32 mouse cellular contexts compared by ENCODE assay signal in genomic region chr4:57947036-57947435, GRCm38 (mm10). TPM values are rescaled to one million over a fixed set of nuclear protein-coding genes. Genes with fewer than 3 reads are reported as not detected.
A peak's percentile ranks its signal among the peaks of the same experiment; 100 is the strongest.
DNase-seq lines count a peak whose midpoint lies in the region; ATAC-seq and TF ChIP-seq lines count a peak whose summit lies in the region.
"Had no signal": no experiment of that assay in that cellular context is flagged by ENCODE, and none has a peak within 500 bp of the region (broad histone marks: within the 10 kb centered on the region; RNA-seq: fewer than 3 reads in every experiment).

No protein-coding gene starts in this region.

- no peaks in the 10 kb centered on the region for H3K27me3 ChIP-seq in kidney, embryonic 16.5 days (ENCODE audit: insufficient read depth, low read length)
- no peaks in the 10 kb centered on the region for H3K27me3 ChIP-seq in G1E (ENCODE audit: insufficient read depth, low read length)
- no peaks in the 10 kb centered on the region for H3K27me3 ChIP-seq in intestine, embryonic 15.5 days (replicated peaks)
- H3K27me3 ChIP-seq in stomach, embryonic 16.5 days (ENCODE audit: control insufficient read depth, insufficient read depth, low read length) = no peaks in the 10 kb centered on the region
- H3K27me3 ChIP-seq: hindbrain, embryonic 15.5 days; megakaryocyte, embryonic 14.5 days; midbrain, embryonic 12.5 days; neural tube, embryonic 12.5 days had no signal

- 0 out of 2 replicates have a peak, but pooled peaks have one; percentile 43 for ATAC-seq in kidney, embryonic 16.5 days (ENCODE audit: low FRiP score, low TSS enrichment)
- ATAC-seq in G1E (ENCODE audit: extremely low read depth, insufficient number of reproducible peaks, low FRiP score, poor library complexity, severe bottlenecking) = peak; percentile 42
- ATAC-seq in intestine, embryonic 15.5 days = peak; percentile 95
- peak; percentile 77 for ATAC-seq in stomach, embryonic 16.5 days (ENCODE audit: insufficient read depth, low FRiP score)
- ATAC-seq: CD4-positive, CD25-positive, alpha-beta regulatory T cell, adult 4 months; forebrain, embryonic 16.5 days; inflammation-experienced regulatory T-cells, adult 6 months had no signal

- peaks cover 3% of the 10 kb centered on the region; the same call in 1 of the 2 replicates for H3K9me3 ChIP-seq in kidney, embryonic 16.5 days (ENCODE audit: low read length)
- no peaks in the 10 kb centered on the region for H3K9me3 ChIP-seq in G1E (replicated peaks)
- no peaks in the 10 kb centered on the region for H3K9me3 ChIP-seq in intestine, embryonic 15.5 days
- 0 out of 2 replicates have a peak, but pooled peaks cover 4% of the 10 kb centered on the region for H3K9me3 ChIP-seq in stomach, embryonic 16.5 days (replicated peaks; ENCODE audit: control insufficient read depth, low read length)
- H3K9me3 ChIP-seq: hindbrain, embryonic 15.5 days; neural tube, embryonic 12.5 days had no signal

- no peak overlapping the region for H3K27ac ChIP-seq in kidney, embryonic 16.5 days (ENCODE audit: low read length)
- peak overlapping the region; percentile 82 for H3K27ac ChIP-seq in intestine, embryonic 15.5 days
- H3K27ac ChIP-seq in stomach, embryonic 16.5 days (ENCODE audit: low read length) = peak overlapping the region; percentile 52; the same call in 1 of the 2 replicates
- H3K27ac ChIP-seq: gastrocnemius, adult 2 months; hindbrain, embryonic 10.5 days; hindbrain, embryonic 15.5 days; layer of hippocampus, adult 2 months; left cerebral cortex, adult 2 months; liver, embryonic 14.5 days; midbrain, embryonic 12.5 days; neural tube, embryonic 12.5 days had no signal

- TF ChIP-seq CTCF in G1E (IDR thresholded peaks at IDR 0.05; ENCODE audit: low read depth, low read length) = no peak

- H3K36me3 ChIP-seq in kidney, embryonic 16.5 days (ENCODE audit: insufficient read depth, low read length) = peaks cover 70% of the 10 kb centered on the region
- H3K36me3 ChIP-seq in G1E (replicated peaks) = peaks cover 99% of the 10 kb centered on the region
- H3K36me3 ChIP-seq in intestine, embryonic 15.5 days = peaks cover 48% of the 10 kb centered on the region
- peaks cover 26% of the 10 kb centered on the region for H3K36me3 ChIP-seq in stomach, embryonic 16.5 days (ENCODE audit: control insufficient read depth, insufficient read depth, low read length)

- H3K4me3 ChIP-seq in kidney, embryonic 16.5 days (ENCODE audit: low read length) = no peak overlapping the region
- H3K4me3 ChIP-seq in G1E (ENCODE audit: low read depth, low read length) = no peak overlapping the region
- no peak overlapping the region for H3K4me3 ChIP-seq in intestine, embryonic 15.5 days (replicated peaks)
- no peak overlapping the region for H3K4me3 ChIP-seq in stomach, embryonic 16.5 days (replicated peaks; ENCODE audit: low read length)
- H3K4me3 ChIP-seq: erythroblast, embryonic 14.5 days; gastrocnemius, adult 2 months; hindbrain, embryonic 10.5 days; hindbrain, embryonic 15.5 days; layer of hippocampus, adult 2 months; left cerebral cortex, adult 2 months; megakaryocyte, embryonic 14.5 days; midbrain, embryonic 12.5 days; myocyte; neural tube, embryonic 12.5 days had no signal

- H3K9ac ChIP-seq in kidney, embryonic 16.5 days (replicated peaks; ENCODE audit: low read length) = no peak overlapping the region
- H3K9ac ChIP-seq in intestine, embryonic 15.5 days = no peak overlapping the region
- no peak overlapping the region for H3K9ac ChIP-seq in stomach, embryonic 16.5 days (ENCODE audit: low read length)
- H3K9ac ChIP-seq: hindbrain, embryonic 15.5 days; liver, embryonic 14.5 days; midbrain, embryonic 12.5 days; neural tube, embryonic 12.5 days had no signal

- no peak overlapping the region for H3K4me2 ChIP-seq in kidney, embryonic 16.5 days (replicated peaks; ENCODE audit: low read depth, low read length)
- H3K4me2 ChIP-seq in intestine, embryonic 15.5 days (replicated peaks) = peak overlapping the region; percentile 28
- no peak overlapping the region for H3K4me2 ChIP-seq in stomach, embryonic 16.5 days (ENCODE audit: low read depth, low read length)
- H3K4me2 ChIP-seq: hindbrain, embryonic 15.5 days; midbrain, embryonic 12.5 days; neural tube, embryonic 12.5 days had no signal

- 59% methylated on average over 10 of the region's 10 CpGs for WGBS in kidney, embryonic 16.5 days
- 55% methylated on average over 10 of the region's 10 CpGs for WGBS in intestine, embryonic 15.5 days
- 68% methylated on average over 10 of the region's 10 CpGs for WGBS in stomach, embryonic 16.5 days

- DNase-seq in kidney, adult 9 months = no peak
- no peak for DNase-seq in G1E (ENCODE audit: low spot score)
- DNase-seq in left cerebral cortex, postnatal 25 days (ENCODE audit: low spot score in 2 of 2) = no peak
- DNase-seq in adrenal gland, postnatal 25 days = no peak
- DNase-seq: adrenal gland, postnatal 36 days; cerebellum, adult 18-20 months; cerebellum, postnatal 14 days; gastrocnemius, adult 2 months; heart, postnatal 14 days; left cerebral cortex, postnatal 4 days; lung, postnatal 4 days; right cerebral cortex, adult 18-20 months; thymus, adult 18-20 months; thymus, postnatal 4 days had no signal

- peaks cover 8% of the 10 kb centered on the region; the same call in 1 of the 2 replicates for H3K4me1 ChIP-seq in kidney, embryonic 16.5 days (ENCODE audit: insufficient read depth, low read length)
- peaks cover 28% of the 10 kb centered on the region for H3K4me1 ChIP-seq in G1E (ENCODE audit: insufficient read depth, low read depth, low read length)
- H3K4me1 ChIP-seq in intestine, embryonic 15.5 days (replicated peaks) = peaks cover 22% of the 10 kb centered on the region; the same call in 1 of the 2 replicates
- H3K4me1 ChIP-seq in stomach, embryonic 16.5 days (ENCODE audit: control insufficient read depth, insufficient read depth, low read length) = no peaks in the 10 kb centered on the region
- H3K4me1 ChIP-seq: hindbrain, embryonic 10.5 days; hindbrain, embryonic 15.5 days; midbrain, embryonic 12.5 days; neural tube, embryonic 12.5 days had no signal

- intact Hi-C loops in left cerebral cortex, postnatal 25 days (cut with DNase I) = no loop called here

RNA-seq across cellular contexts. Expression of gene Txn1, which starts 9.2 kb away (rescaled TPM):
- polyA plus RNA-seq in kidney, embryonic 16.5 days (2015; fragmentation: Nextera tagmentation; extraction: Ambion mirVana) = 426 and 432 TPM in 2 replicates
- total RNA-seq in G1E (2014; fragmentation: Nextera tagmentation) = 174 and 189 TPM in 2 replicates
- 241 and 298 TPM in 2 replicates for total RNA-seq in G1E (2017)
- polyA plus RNA-seq in G1E (2012) = 21.9 and 54.6 TPM in 2 replicates
- 632 and 657 TPM in 2 replicates for polyA plus RNA-seq in intestine, embryonic 15.5 days (2015; fragmentation: Nextera tagmentation; extraction: Ambion mirVana)
- 451 and 475 TPM in 2 replicates for polyA plus RNA-seq in stomach, embryonic 16.5 days (2015; fragmentation: Nextera tagmentation; extraction: Ambion mirVana)
- total RNA-seq in left cerebral cortex, postnatal 25 days (2021) = 100 to 1,000 TPM; 115 to 119 TPM
- total RNA-seq in adrenal gland, postnatal 25 days (2021) = 279 and 314 TPM in 2 replicates

RNA-seq across cellular contexts. Expression of gene D630039A03Rik, which starts 30.9 kb away (rescaled TPM):
- polyA plus RNA-seq in kidney, embryonic 16.5 days (2015; fragmentation: Nextera tagmentation; extraction: Ambion mirVana) = 1.7 and 2.2 TPM in 2 replicates
- not detected in 2 replicates for total RNA-seq in G1E (2014; fragmentation: Nextera tagmentation)
- 0.06 and 0.22 TPM in 2 replicates for total RNA-seq in G1E (2017)
- polyA plus RNA-seq in G1E (2012) = not detected in 2 replicates
- 10.9 and 11.2 TPM in 2 replicates for polyA plus RNA-seq in intestine, embryonic 15.5 days (2015; fragmentation: Nextera tagmentation; extraction: Ambion mirVana)
- 11.9 and 13.8 TPM in 2 replicates for polyA plus RNA-seq in stomach, embryonic 16.5 days (2015; fragmentation: Nextera tagmentation; extraction: Ambion mirVana)
- total RNA-seq in left cerebral cortex, postnatal 25 days (2021) = under 1 TPM; 0.16 to 0.25 TPM
- 9.2 and 10.0 TPM in 2 replicates for total RNA-seq in adrenal gland, postnatal 25 days (2021)
- total RNA-seq: gastrocnemius, postnatal 4 days; left cerebral cortex, postnatal 4 days had no signal
- polyA plus RNA-seq: erythroblast, embryonic 14.5 days; forebrain, embryonic 11.5 days; forebrain, embryonic 16.5 days had no signal

Comparison
In these comparisons a context has a peak if more than half of its experiments do, and no peak if none do; other contexts are left out.
1. ATAC-seq: peak in every context shown above with its lines; median percentile 95 in intestine, embryonic 15.5 days; 77 in stomach, embryonic 16.5 days; 43 in kidney, embryonic 16.5 days; 42 in G1E.